8 mouse cellular contexts compared by ENCODE assay signal in genomic region chr1:75369984-75370660, GRCm38 (mm10). TPM values are rescaled to one million over a fixed set of nuclear protein-coding genes. Genes with fewer than 3 reads are reported as not detected.
DNase-seq lines count a peak whose midpoint lies in the region; ATAC-seq and TF ChIP-seq lines count a peak whose summit lies in the region.

No protein-coding gene starts in this region.

- TF ChIP-seq EP300 in liver, embryonic 14.5 days (IDR thresholded peaks at IDR 0.05; ENCODE audit: low read depth), result no peak

- no peak overlapping the region for H3K27ac ChIP-seq in liver, embryonic 14.5 days

- intact Hi-C loops in heart, postnatal 14 days (cut with DNase I), result loop anchor here (5.0 kb wide), 1 partner anchor 42 kb away; no protein-coding TSS in a partner anchor

- WGBS in liver, embryonic 14.5 days (ENCODE audit: insufficient replicate concordance), result 48% methylated on average over 13 of the region's 13 CpGs

- no peak overlapping the region for H3K9ac ChIP-seq in liver, embryonic 14.5 days (replicated peaks)

- no peak for TF ChIP-seq CTCF in liver, embryonic 14.5 days (IDR thresholded peaks at IDR 0.05; ENCODE audit: low read depth)

- H3K27me3 ChIP-seq in liver, embryonic 14.5 days (ENCODE audit: control insufficient read depth, insufficient read depth, low read length), result peaks cover 9% of the 10 kb centered on the region

- no peaks in the 10 kb centered on the region for H3K36me3 ChIP-seq in liver, embryonic 14.5 days (replicated peaks; ENCODE audit: control insufficient read depth, insufficient read depth, low read depth)

- no peaks in the 10 kb centered on the region for H3K9me3 ChIP-seq in liver, embryonic 14.5 days (ENCODE audit: control insufficient read depth, low read length)

- 0 out of 4 replicates have a peak, but pooled peaks cover 0 to 2% of the 10 kb centered on the region in 2 experiments for H3K4me1 ChIP-seq in liver, embryonic 14.5 days (replicated peaks; ENCODE audit: control insufficient read depth in 2 of 2, insufficient read depth in 2 of 2, low read length in 1 of 2)

- H3K4me3 ChIP-seq in liver, embryonic 14.5 days (ENCODE audit: insufficient read depth in 1 of 2, low read depth in 2 of 2, low read length in 2 of 2), result no peak overlapping the region

- no peak overlapping the region for H3K4me2 ChIP-seq in liver, embryonic 14.5 days (ENCODE audit: low read depth)

- DNase-seq in frontal cortex, adult 2 months (ENCODE audit: extremely low spot score in 1 of 2, low spot score in 1 of 2), result no peak
- DNase-seq in cerebellum, postnatal 25 days, result peak; percentile 98 to 99
- peak; percentile 73 to 80 for DNase-seq in heart, postnatal 14 days
- peak; percentile 14 to 35 (median 15) for DNase-seq in liver, embryonic 14.5 days (ENCODE audit: low read depth in 3 of 3, low spot score in 3 of 3)
- no peak for DNase-seq in neural tube, embryonic 10.5 days (ENCODE audit: extremely low spot score, low spot score)
- no peak for DNase-seq in T-cell, adult 2 months (ENCODE audit: low spot score)

- ATAC-seq in frontal cortex, adult (ENCODE audit: low TSS enrichment), result peak; percentile 34; the same call in 1 of the 2 replicates
- ATAC-seq in liver, embryonic 14.5 days (ENCODE audit: insufficient read depth), result peak; percentile 64; the same call in 1 of the 2 replicates
- no peak for ATAC-seq in activated CD4-positive, CD25-positive, alpha-beta regulatory T cell, adult 4 months

RNA-seq across cellular contexts. Expression of gene Speg, which starts 5.0 kb away (rescaled TPM):
- polyA plus RNA-seq in frontal cortex, adult 2 months (2012; rRNA removed), result 134 and 135 TPM in 2 replicates
- 100 to 1,000 TPM; 125 to 126 TPM for total RNA-seq in heart, postnatal 14 days (2021)
- 8.4 and 8.5 TPM in 2 replicates for polyA plus RNA-seq in liver, embryonic 14.5 days (2012; rRNA removed)
- polyA plus RNA-seq in liver, embryonic 14.5 days (2014; fragmentation: Nextera tagmentation; extraction: Ambion mirVana), result 8.4 and 9.5 TPM in 2 replicates
- not detected for polyA plus RNA-seq in activated CD4-positive, CD25-positive, alpha-beta regulatory T cell, adult 4 months (2017; shearing (Covaris generic))

RNA-seq across cellular contexts. Expression of gene Des, which starts 10.0 kb away (rescaled TPM):
- 2.5 and 3.5 TPM in 2 replicates for polyA plus RNA-seq in frontal cortex, adult 2 months (2012; rRNA removed)
- total RNA-seq in heart, postnatal 14 days (2021), result 1,000 to 10,000 TPM; 1,039 to 1,057 TPM
- polyA plus RNA-seq in liver, embryonic 14.5 days (2012; rRNA removed), result 1.1 TPM in 2 replicates
- 1.4 and 2.1 TPM in 2 replicates for polyA plus RNA-seq in liver, embryonic 14.5 days (2014; fragmentation: Nextera tagmentation; extraction: Ambion mirVana)
- not detected for polyA plus RNA-seq in activated CD4-positive, CD25-positive, alpha-beta regulatory T cell, adult 4 months (2017; shearing (Covaris generic))

RNA-seq across cellular contexts. Expression of gene Dnpep, which starts 52.3 kb away (rescaled TPM):
- 81.1 and 81.9 TPM in 2 replicates for polyA plus RNA-seq in frontal cortex, adult 2 months (2012; rRNA removed)
- 10 to 100 TPM; 85.6 to 88.5 TPM for total RNA-seq in heart, postnatal 14 days (2021)
- polyA plus RNA-seq in liver, embryonic 14.5 days (2012; rRNA removed), result 35.6 and 39.3 TPM in 2 replicates
- 43.4 and 48.4 TPM in 2 replicates for polyA plus RNA-seq in liver, embryonic 14.5 days (2014; fragmentation: Nextera tagmentation; extraction: Ambion mirVana)
- polyA plus RNA-seq in activated CD4-positive, CD25-positive, alpha-beta regulatory T cell, adult 4 months (2017; shearing (Covaris generic)), result 10 to 100 TPM; 57.0 to 64.9 TPM

Comparison
In these comparisons a context has a peak if more than half of its experiments do, and no peak if none do; other contexts are left out.
1. DNase-seq: peak in cerebellum, postnatal 25 days (2 of 2), heart, postnatal 14 days (2 of 2) and liver, embryonic 14.5 days (3 of 3); none in frontal cortex, adult 2 months (0 of 2), neural tube, embryonic 10.5 days (single experiment) and T-cell, adult 2 months (single experiment).
2. RNA of gene Speg, which starts 5.0 kb away (polyA plus RNA-seq): 134 to 135 TPM in frontal cortex, adult 2 months; 8.4 to 9.5 TPM in liver, embryonic 14.5 days and not detected in activated CD4-positive, CD25-positive, alpha-beta regulatory T cell, adult 4 months; every median in the first group is over 10 times any median in the second.